Mouse (Mus musculus) Patski (cell line): ENCODE measurements at regions not wholly inside any gene's neighbourhood (a gene's known extent, or its start where the extent isn't known, plus 50 kb on each side); places are given as distances from the start of the nearest gene placed in this dataset.
"Not testable (repeated sequence)": the region's sequence is repeated elsewhere in the genome, so short reads cannot be mapped to it uniquely, and the experiment has no call there.

Experiments
- ATAC-seq: fragments of 100-300 bp; one replicate; pipeline ENCODE4 v1.8.0; 2021
- CTCF ChIA-PET: fragments of 350-600 bp; sonication (Branson Sonifier 250); formaldehyde crosslinking; loops from one replicate; lab custom pipeline; 2022; ENCODE audit warnings: inconsistent platforms; lab: Charles Lee
- POLR2A ChIA-PET: fragments of 350-600 bp; sonication (Branson Sonifier 250); formaldehyde crosslinking; loops from one replicate; lab custom pipeline; 2022; ENCODE audit warnings: antibody characterized with exemption, inconsistent platforms; lab: Charles Lee
- DNase-seq: peaks from one replicate; pipeline ENCODE4 v3.0.0-alpha.2; 2011; ENCODE audit warnings: low read depth, low spot score
- H3K27me3 ChIP-seq: fragments of 371-371 bp; one replicate; pipeline ENCODE4 v1.5.1; 2021
- CTCF ChIP-seq: fragments of 100-300 bp; IDR thresholded peaks from one replicate; pipeline ENCODE4 v1.5.1; 2021
- in situ Hi-C: fragments of 300-500 bp; cut with MboI; formaldehyde crosslinking; loops from 3 replicates; pipeline ENCODE4 v1.11.1; 2018; ENCODE audit warnings: low pct_unique_long_range_greater_than_20kb, mixed read lengths

GRCm38 (mm10) chr17:55036142-55036541 is 409.0 kb upstream of the St6gal2 start:
- ChIA-PET POLR2A (no interaction called here), CTCF (interaction anchor here (1.2 kb wide), 1 partner anchor 98 kb away, joined by 3 read pairs; no protein-coding TSS in a partner anchor)

GRCm38 (mm10) chr17:55040216-55040615 is 405.0 kb upstream of the St6gal2 start:
- POLR2A ChIA-PET, ATAC-seq, H3K27me3 ChIP-seq, DNase-seq, CTCF ChIA-PET: not testable (repeated sequence)
- in situ Hi-C loops, result loop anchor here (25.0 kb wide), 1 partner anchor 678 kb away; no protein-coding TSS in a partner anchor

More at GRCm38 (mm10) chr17:55036142-55036541, 409.0 kb upstream of the St6gal2 start:
- in situ Hi-C loops, result loop anchor here (25.0 kb wide), 1 partner anchor 674 kb away; no protein-coding TSS in a partner anchor
- ATAC-seq, result no peak
- no peaks in the 10 kb centered on the region for H3K27me3 ChIP-seq
- DNase-seq, result no peak
- TF ChIP-seq CTCF, result peak; percentile 30

GRCm38 (mm10) chr17:55068420-55068819 is 376.8 kb upstream of the St6gal2 start:
- TF ChIP-seq CTCF, result no peak
- no peaks in the 10 kb centered on the region for H3K27me3 ChIP-seq
- in situ Hi-C loops, result no loop called here
- POLR2A ChIA-PET, result no interaction called here
- DNase-seq (no peak), ATAC-seq (no peak)
- CTCF ChIA-PET, result no interaction called here

- ChIA-PET CTCF (no interaction called here), POLR2A (no interaction called here)
- no peak for TF ChIP-seq CTCF
- in situ Hi-C loops, result no loop called here
- no peak for ATAC-seq
- no peak for DNase-seq
- H3K27me3 ChIP-seq, result no peaks in the 10 kb centered on the region
Measured at GRCm38 (mm10) chr17:55083357-55084099, 361.7 kb upstream of the St6gal2 start.

GRCm38 (mm10) chr17:55090661-55091252 is 354.4 kb upstream of the St6gal2 start:
- DNase-seq (no peak), ATAC-seq (no peak)
- no peak for TF ChIP-seq CTCF
- H3K27me3 ChIP-seq, result no peaks in the 10 kb centered on the region
- CTCF ChIA-PET, result no interaction called here
- in situ Hi-C loops, result no loop called here
- POLR2A ChIA-PET, result interaction anchor here (0.6 kb wide), 1 partner anchor 99 kb away, joined by 3 read pairs; no protein-coding TSS in a partner anchor

GRCm38 (mm10) chr17:55103470-55103869 is 341.7 kb upstream of the St6gal2 start:
- POLR2A ChIA-PET, result no interaction called here
- no peak for TF ChIP-seq CTCF
- ATAC-seq (no peak), DNase-seq (no peak)
- no peaks in the 10 kb centered on the region for H3K27me3 ChIP-seq
- CTCF ChIA-PET, result no interaction called here
- in situ Hi-C loops, result no loop called here

- ChIA-PET CTCF (no interaction called here), POLR2A (no interaction called here)
- no peak for DNase-seq
- ATAC-seq, result no peak
- in situ Hi-C loops, result no loop called here
- no peak for TF ChIP-seq CTCF
- H3K27me3 ChIP-seq, result no peaks in the 10 kb centered on the region
Measured at GRCm38 (mm10) chr17:55124846-55125245, 320.3 kb upstream of the St6gal2 start.

- in situ Hi-C loops, H3K27me3 ChIP-seq, ATAC-seq, POLR2A ChIA-PET, CTCF ChIA-PET, DNase-seq: not testable (repeated sequence)
Measured at GRCm38 (mm10) chr17:55130100-55130499, 315.1 kb upstream of the St6gal2 start.
